Mouse (Mus musculus) bone marrow, adult 2 months (tissue): ENCODE measurements around the gene Tceal1. TPM values are rescaled to one million over a fixed set of nuclear protein-coding genes. Genes with fewer than 3 reads are reported as not detected.
"Not testable (repeated sequence)": the region's sequence is repeated elsewhere in the genome, so short reads cannot be mapped to it uniquely, and the experiment has no call there.

Experiments used
- H3K27ac ChIP-seq: fragments of 200-500 bp; 2 replicates; pipeline ENCODE4 v1.5.1; 2012; ENCODE audit warnings: low read depth, mild to moderate bottlenecking, control low read depth, inconsistent platforms, low read length; ENCODE audit not compliant: control insufficient read depth, poor library complexity, insufficient read depth
- H3K4me1 ChIP-seq: fragments of 200-500 bp; 2 replicates; pipeline ENCODE4 v1.6.1; 2011; ENCODE audit warnings: low read length; ENCODE audit not compliant: control insufficient read depth, insufficient read depth
- H3K4me3 ChIP-seq: fragments of 200-500 bp; replicated peaks from 2 replicates; pipeline ENCODE3; 2011; ENCODE audit warnings: mild to moderate bottlenecking, low read depth, low read length, control low read depth; ENCODE audit not compliant: control insufficient read depth
- CTCF ChIP-seq: fragments of 200-500 bp; IDR thresholded peaks from 2 replicates; pipeline ENCODE4 v1.5.1; 2011; ENCODE audit warnings: low read length, control low read depth; ENCODE audit not compliant: control insufficient read depth, insufficient read depth
- POLR2A ChIP-seq: fragments of 200-500 bp; IDR thresholded peaks from 2 replicates; pipeline ENCODE4 v1.6.1; 2011; ENCODE audit warnings: low read depth, mild to moderate bottlenecking, control low read depth, low read length, borderline replicate concordance; ENCODE audit not compliant: control insufficient read depth
- WGBS: fragments of 180-500 bp; shearing (Covaris S2); methylation state at CpG from one replicate; pipeline ENCODE4 v1.1.7; 2018; 5-methylcytosine and 5-hydroxymethylcytosine counted together
- polyA plus RNA-seq: library from polyadenylated mRNA; stranded (reverse); fragments of >200 nt; gene quantifications from 2 replicates; pipeline ENCODE4 v1.2.4, GENCODE M21; 2011; ENCODE audit warnings: low replicate concordance; ENCODE audit not compliant: missing spikeins, insufficient read depth, insufficient read length

Gene Tceal1
- polyA plus RNA-seq, result 0.52 and 0.68 TPM in 2 replicates

GRCm38 (mm10) chrX:136707446-136708167, at the start of gene Tceal1:
Gene Tceal1, plus strand, starts transcription at chrX:136707982.
- Histone ChIP-seq H3K4me3 (peak within 1 kb of the TSS; percentile 58), H3K4me1 (no peaks in the 10 kb centered on the region; the same call in 1 of the 2 replicates), H3K27ac (no peak within 1 kb of the TSS)
- TF ChIP-seq POLR2A, result no peak
- TF ChIP-seq CTCF, result no peak
- 15% methylated on average over 15 of the region's 15 CpGs for WGBS

- Histone ChIP-seq H3K27ac (no peak overlapping the region), H3K4me3 (no peak overlapping the region)
- 12% methylated on average over 19 of the region's 20 CpGs for WGBS
These were observed 41.5 kb upstream of the Tceal1 start for GRCm38 (mm10) chrX:136666281-136666706.

GRCm38 (mm10) chrX:136666762-136667464, 40.9 kb upstream of the Tceal1 start:
- H3K4me3 ChIP-seq, H3K27ac ChIP-seq, H3K4me1 ChIP-seq: not testable (repeated sequence)
- WGBS, result 19% methylated on average over 23 of the region's 24 CpGs

More at GRCm38 (mm10) chrX:136666281-136666706, 41.5 kb upstream of the Tceal1 start:
- no peak for TF ChIP-seq POLR2A
- no peak for TF ChIP-seq CTCF
- no peaks in the 10 kb centered on the region for H3K4me1 ChIP-seq

DNA sequence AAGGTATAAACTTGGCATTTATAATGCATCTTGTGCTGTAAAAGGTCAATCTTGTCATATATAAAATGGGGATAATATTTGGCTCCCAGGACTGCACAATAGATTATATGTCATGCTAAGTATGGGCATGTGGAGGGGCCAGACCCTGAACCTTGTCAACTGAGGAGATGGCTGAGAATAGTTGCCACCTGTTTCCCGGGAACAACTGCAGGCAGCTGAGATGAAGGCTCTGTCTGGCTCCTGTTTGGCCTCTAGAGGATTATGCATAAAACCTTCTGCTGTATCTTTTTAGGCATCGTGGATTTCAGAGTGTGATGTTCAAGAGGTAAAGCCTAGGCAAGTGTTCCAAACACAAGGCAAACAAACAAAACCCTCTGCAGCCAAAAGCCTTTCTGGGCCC, 39.0 kb upstream of the Tceal1 start:
- H3K4me1 ChIP-seq, result no peaks in the 10 kb centered on the region
- H3K4me3 ChIP-seq, result no peak overlapping the region
- no peak for TF ChIP-seq POLR2A
- TF ChIP-seq CTCF, result no peak
- H3K27ac ChIP-seq, result no peak overlapping the region
- WGBS, result 70% methylated on average over 2 of the region's 2 CpGs

DNA sequence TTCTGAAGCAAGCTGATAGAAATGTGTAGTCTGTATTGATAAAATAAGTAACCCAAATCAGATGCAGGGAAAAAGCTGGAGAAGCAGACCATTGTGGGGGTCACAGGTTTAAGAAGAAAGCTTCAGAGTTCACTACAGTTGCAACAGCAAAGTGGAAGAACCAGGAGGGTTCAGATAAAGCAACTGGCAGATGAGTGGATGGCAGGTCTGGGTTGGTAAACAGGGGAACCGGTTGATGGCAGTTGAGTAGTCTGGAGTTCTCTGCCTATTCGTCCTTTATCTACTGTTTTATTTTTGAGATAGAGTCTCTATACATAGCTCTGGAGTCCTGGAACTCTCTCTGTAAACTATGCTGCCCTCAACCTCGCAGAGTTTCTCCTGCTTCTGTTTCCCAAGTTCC, 26.8 kb upstream of the Tceal1 start:
- H3K27ac ChIP-seq, result no peak overlapping the region
- no peak for TF ChIP-seq CTCF
- no peak for TF ChIP-seq POLR2A
- WGBS, result 49% methylated on average over 3 of the region's 3 CpGs
- H3K4me3 ChIP-seq, result no peak overlapping the region
- H3K4me1 ChIP-seq, result no peaks in the 10 kb centered on the region

DNA sequence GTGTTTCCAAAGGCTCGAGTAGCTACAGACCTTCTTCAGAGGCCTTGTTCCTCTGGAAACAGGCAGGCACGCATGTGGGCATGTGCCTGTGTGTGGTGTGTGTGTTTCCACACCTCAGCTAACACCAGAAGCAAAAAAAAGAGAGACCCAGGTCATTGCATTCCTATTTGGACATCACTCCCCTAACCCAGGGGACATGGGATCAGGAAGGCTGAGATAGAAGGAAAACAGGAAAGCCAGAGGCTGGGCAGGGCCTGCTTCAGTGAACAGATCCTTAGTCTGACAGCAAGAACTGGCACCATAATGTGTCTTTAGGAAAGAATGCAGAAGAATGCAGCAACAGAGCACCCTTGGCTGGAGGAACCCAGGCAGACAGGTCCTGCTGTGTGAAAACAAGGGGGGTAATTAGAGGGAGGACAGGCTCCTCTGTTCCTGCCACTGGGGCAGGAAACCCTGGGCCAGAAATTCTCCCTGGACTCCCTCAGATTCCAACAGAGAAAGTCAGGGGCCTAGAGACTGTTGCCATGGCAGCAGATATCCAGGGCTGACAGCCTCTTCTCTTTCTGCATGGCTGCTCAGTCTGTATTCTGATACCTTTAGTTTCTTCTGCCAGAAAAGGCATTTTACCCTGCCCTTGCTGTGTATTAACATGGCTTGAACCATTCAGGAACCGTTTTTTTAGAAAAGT, 16.0 kb upstream of the Tceal1 start:
- 65% methylated on average over 3 of the region's 3 CpGs for WGBS
- H3K4me1 ChIP-seq, result not testable (repeated sequence)

DNA sequence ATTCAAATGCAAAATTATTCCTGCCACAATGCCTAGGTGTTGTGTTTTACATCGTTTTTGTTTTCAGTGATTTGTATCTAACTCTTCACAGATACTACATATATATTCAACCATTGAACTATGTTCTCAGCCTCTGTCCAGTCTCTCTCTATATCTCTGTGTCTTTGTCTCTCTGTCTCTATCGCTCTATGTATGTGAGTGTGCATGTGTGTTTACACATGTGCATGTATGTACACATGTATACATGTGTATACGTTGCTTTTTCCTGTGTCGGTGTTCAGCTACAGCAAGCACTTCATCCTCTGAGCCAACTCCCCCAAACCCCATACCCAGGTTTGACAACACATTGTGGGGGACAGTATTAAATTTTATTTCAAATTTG, 15.5 kb upstream of the Tceal1 start:
- 78% methylated on average over 4 of the region's 4 CpGs for WGBS
- no peak overlapping the region for H3K27ac ChIP-seq
- H3K4me1 ChIP-seq, result no peaks in the 10 kb centered on the region
- H3K4me3 ChIP-seq, result no peak overlapping the region
- TF ChIP-seq POLR2A (no peak), CTCF (no peak)

More for the DNA sequence above, 16.0 kb upstream of the Tceal1 start:
- H3K4me3 ChIP-seq, H3K27ac ChIP-seq: not testable (repeated sequence)

DNA sequence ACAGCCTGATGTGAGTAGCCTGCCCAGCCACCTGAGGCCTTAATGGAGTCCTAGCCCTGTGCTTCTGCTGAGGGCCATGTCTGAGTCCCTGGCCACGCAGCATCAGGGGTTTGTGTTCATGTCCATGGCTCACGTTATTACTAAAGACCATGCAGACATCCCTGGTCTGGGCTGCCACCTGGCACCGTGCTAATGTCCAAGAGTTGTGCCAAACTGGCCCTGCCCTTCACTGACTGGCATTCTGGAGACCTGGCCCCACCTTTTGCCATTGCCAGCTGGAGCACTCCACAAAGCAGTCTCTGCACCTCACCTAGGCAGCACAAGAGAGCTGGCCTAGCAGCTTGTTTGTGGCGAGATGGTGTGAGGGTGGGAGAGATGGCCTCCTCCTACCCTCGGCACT, 14.6 kb upstream of the Tceal1 start:
- no peak overlapping the region for H3K27ac ChIP-seq
- no peaks in the 10 kb centered on the region for H3K4me1 ChIP-seq
- TF ChIP-seq CTCF, result no peak
- no peak overlapping the region for H3K4me3 ChIP-seq
- WGBS, result 77% methylated on average over 5 of the region's 5 CpGs
